Mouse (Mus musculus): Measurements from ENCODE around the gene Polm.

Gene Polm

GRCm38 (mm10) chr11:5837251-5838246 is at the start of gene Polm:
Gene Polm, minus strand, starts transcription at chr11:5838016.
- peak; percentile 88 for DNase-seq

DNA sequence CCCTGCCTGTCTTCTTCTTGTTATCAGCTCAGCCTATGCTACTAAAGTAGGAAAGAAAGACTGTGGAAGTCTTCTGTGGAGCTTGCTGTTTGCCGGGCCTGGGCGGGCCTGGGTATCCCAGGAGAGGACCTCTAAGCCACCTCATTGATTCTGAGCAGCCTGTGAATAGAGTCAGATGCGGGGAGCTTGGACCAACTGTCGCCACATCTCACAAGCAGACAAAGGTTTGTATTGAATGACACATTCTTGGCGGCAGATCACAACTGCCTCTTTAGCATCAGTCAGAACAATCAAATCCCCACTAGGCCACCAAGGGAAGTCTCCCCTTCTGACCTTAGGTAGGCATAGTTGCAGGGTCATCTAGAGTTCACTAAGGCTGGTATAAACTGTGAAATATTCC is 49.4 kb upstream of the Polm start:
- DNase-seq = no peak

- peak; percentile 67 for DNase-seq
Observed at GRCm38 (mm10) chr11:5886187-5886586, 48.4 kb upstream of the Polm start.

DNA sequence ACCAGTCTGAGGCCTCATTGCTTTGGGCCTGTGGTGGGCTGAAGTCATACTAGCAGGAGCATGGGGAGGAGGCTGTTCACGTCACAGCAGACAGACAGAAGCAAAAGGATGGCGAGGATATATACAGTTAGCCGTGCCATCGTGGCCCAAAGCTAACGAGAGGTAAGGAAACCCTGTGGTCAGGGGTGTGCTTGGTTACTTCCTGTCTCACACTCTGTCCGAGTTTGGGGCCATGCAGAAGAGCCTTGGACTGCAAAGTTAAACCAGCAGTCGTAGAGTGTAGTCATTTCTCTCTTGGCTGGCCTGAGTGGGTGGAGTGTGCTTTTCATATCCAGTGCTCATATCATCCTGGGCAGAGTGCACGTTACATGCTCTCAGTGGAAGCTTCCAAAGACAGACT is 44.7 kb upstream of the Polm start:
- DNase-seq = peak; percentile 18

- peak; percentile 67 for DNase-seq
Observed at GRCm38 (mm10) chr11:5879905-5880304, 42.1 kb upstream of the Polm start.

GRCm38 (mm10) chr11:5878661-5879060 is 40.8 kb upstream of the Polm start:
- no peak for DNase-seq

DNA sequence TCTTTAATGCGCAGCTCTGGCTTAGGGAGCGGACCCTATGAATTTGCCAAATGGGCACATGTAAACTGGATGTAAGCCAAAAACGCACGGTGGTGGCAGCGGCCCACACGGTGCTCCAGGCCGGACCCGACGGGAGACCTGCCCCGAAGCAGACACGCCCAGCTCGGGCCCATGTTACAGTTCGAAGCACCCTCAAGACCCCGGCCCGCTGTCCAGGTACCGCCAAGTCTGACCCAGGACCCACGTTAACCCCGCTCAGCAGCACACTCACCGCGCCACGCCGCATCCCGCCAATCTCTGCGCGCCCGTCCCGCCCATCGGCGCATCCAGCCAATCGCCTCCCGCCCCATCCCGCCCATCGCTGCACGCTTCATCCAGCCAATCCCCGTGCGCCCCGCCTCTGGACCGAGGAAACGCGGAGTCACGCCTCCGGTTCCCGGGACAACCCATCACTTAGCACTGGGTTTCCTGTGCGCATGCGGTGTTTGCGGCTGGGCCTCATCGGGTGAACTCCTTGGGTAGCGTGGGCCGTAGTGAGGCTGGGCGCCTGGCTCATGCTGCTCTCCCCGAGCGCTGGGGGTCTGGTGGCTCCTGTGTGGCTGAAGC is 40.2 kb upstream of the Polm start, which contains the start of gene Pold2:
TSS of gene Pold2 (minus strand) at position 372 of the 606 bp plus-strand sequence.
- peak; percentile 98 for DNase-seq

DNA sequence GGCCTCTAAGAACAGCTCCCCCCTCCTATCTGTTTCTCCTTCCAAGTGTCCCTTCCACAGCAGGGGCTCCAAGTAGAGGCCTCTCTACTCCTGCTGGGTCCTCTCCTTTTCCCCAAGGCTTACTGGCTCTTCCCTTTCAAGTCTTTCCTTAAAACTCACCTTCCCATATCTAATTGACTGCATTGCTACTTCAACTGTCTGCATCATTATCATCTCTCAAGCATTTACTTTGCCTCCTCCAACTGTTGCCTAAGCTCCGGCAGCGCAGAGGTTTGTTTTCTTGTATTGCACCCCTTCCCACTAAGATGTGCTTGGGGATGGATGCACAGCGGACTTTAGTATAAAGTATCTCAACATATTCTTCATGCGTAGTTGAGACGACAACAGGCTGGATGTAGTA is 39.6 kb upstream of the Polm start:
- no peak for DNase-seq

GRCm38 (mm10) chr11:5873192-5873591 is 35.4 kb upstream of the Polm start:
- DNase-seq = no peak

DNA sequence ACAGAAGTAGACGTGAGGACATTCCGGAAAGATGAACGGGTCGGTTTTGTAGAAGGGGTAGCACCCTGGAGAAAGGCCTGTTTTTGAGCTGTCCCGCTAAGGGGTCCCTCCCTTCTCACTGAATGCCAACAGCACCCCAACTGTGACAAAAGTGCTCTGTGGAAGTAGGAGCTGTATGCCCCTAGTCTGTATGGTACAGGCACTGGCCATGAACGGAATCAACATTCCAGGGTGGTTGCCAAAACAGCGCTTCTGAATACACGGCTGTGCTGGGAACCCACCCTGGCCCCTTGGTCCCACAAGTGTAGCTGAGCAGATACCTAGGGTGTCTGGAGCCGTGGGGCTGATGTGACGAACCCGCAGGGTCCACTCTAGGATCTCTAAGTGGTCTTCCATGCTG is 34.9 kb upstream of the Polm start:
- no peak for DNase-seq

GRCm38 (mm10) chr11:5870069-5870468 is 32.3 kb upstream of the Polm start:
- no peak for DNase-seq

DNA sequence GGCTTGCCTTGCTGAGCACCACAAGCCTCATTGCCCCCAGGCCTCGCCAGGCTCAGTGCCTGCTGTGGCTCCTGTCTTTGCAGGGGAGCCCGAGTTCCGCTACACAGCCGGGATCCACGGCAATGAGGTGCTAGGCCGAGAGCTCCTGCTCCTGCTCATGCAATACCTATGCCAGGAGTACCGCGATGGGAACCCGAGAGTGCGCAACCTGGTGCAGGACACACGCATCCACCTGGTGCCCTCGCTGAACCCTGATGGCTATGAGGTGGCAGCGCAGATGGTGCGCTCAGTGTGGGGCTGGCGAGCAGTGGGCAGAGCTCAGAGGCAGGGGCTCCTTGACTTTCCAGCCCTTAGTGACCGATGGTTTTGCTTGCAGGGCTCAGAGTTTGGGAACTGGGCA is 31.5 kb upstream of the Polm start:
- DNase-seq = no peak

DNA sequence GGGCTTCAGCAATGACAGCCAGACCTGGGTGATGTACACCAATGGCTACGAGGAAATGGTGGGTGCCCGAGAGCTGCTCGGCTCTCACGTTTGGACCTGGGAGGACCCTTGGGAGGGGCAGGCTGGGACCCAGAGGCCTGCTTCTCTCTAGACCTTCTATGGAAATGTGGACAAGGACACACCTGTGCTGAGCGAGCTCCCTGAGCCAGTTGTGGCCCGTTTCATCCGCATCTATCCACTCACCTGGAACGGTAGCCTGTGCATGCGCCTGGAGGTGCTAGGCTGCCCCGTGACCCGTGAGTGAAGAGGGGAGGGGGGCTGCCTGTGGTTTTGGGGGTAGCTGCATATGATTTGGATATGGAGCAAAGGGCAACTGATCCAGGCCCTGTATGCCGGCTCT is 30.5 kb upstream of the Polm start:
- no peak for DNase-seq

DNA sequence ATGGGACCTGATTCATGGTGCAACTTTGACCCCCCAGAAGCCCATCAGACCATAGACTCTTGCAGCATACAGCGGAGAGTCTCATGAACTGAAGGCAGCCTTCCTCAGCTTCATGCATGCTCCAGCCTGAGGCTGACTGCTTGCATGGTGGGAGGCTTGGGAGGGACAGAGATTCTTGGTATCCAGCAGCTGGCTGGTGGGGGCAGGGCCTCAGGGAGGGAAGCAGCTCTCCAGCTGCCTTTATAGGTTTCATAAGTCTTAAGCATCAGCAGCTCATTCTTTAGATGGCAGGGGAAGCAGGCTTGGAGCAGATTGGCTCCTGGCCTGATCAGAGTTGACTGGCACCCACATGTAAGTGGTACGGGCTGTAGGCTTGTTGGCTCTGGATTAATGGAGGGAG is 29.4 kb upstream of the Polm start:
- DNase-seq = no peak

GRCm38 (mm10) chr11:5862394-5863105 is 24.7 kb upstream of the Polm start:
- DNase-seq = no peak

DNA sequence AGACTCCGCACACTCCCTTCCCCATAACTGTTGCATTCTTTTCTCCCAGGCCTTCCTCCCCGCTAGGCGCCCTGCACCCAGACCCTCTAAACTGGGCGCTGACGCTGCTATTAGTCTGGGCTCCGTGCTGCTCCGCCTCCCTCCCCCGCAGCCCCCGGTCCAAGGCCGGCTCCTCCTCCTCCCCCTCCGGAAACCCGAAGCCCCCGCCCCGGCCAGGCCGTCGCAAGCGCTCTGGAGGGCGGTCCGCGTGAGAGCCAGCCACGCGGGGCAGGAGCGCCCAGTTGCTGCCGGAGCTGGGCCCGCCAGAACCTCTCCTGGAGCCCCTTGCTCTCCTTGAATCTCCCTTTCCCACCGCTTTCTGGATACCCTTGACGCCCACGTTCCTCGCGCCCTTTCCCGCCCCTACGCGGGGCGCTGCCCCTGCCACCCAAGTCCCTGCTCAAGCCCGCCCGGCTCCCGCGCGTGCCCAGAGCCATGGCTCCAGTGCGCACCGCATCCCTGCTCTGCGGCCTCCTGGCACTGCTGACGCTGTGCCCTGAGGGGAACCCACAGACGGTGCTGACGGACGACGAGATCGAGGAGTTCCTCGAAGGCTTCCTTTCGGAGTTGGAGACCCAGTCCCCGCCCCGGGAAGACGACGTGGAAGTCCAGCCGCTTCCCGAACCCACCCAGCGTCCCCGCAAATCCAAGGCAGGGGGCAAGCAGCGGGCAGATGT is 24.0 kb upstream of the Polm start, which contains the start of gene Aebp1:
TSS of gene Aebp1 (plus strand) at position 270 of the 716 bp plus-strand sequence.
- peak; percentile 42 for DNase-seq

DNA sequence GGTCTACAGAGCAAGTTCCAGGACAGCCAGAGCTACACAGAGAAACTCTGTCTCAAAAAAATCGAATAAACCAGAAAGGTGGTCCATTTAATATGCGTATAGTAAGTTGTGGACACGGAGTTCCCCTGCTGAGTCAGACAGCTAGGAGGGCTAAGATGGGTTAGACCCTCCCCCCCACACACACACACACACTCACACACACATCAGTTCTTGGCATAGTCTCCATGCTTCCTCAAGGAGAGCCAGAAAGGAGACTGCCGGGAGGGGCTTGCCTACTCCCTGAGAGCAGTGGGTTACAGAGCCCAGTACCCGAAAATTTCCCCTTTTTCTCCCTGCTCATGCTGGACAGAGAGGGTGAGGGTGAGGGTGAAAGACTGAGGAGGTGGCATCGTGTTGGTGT is 22.8 kb upstream of the Polm start:
- no peak for DNase-seq

GRCm38 (mm10) chr11:5859883-5860550 is 22.2 kb upstream of the Polm start:
- DNase-seq = no peak

- DNase-seq = no peak
Observed at GRCm38 (mm10) chr11:5858723-5859122, 20.9 kb upstream of the Polm start.

DNA sequence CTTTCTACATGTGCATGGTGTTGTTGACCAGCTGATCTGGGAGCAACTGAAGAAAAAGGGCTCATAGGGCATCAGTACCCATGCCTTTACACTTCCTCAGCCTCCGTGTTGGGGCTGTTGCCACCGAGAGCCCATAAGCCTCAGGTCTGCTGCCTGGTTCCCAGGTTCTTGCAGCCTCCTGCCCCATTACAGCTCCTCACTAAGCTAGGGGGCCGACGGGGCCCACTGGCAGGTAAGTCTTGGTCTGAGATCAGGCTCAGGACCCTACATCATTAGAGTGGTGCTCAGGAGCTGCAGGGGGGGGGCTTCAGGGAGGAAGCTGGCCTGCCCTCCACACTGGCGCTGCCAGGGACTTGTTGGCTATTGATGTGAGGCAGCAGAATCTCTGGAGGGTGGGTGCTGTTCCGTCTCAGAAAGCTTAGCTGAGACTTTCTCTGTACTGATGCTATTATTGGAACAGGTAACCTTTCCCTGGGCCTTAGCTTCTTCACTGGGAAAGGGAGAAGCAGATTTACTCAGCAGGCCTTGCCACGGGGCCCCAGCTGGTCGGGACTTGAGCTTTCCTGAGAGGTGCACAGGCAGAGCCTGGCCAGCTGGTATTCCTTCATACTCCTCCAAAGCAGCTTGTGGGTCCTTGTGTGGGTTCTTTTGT is 18.8 kb upstream of the Polm start:
- no peak for DNase-seq

GRCm38 (mm10) chr11:5855902-5856301 is 18.1 kb upstream of the Polm start:
- DNase-seq = no peak

- no peak for DNase-seq
Observed at GRCm38 (mm10) chr11:5855481-5855880, 17.7 kb upstream of the Polm start.
